Mouse (Mus musculus): ENCODE data around the gene Ccdc148.

- TF ChIP-seq POLR2A (IDR thresholded peaks at IDR 0.05; ENCODE audit: borderline replicate concordance, low read depth, low read length) (no peak), CTCF (IDR thresholded peaks at IDR 0.05; ENCODE audit: low read depth, low read length) (no peak)
These were observed 242.1 kb downstream of the Ccdc148 start for GRCm38 (mm10) chr2:58918351-58918750.
